Comparison of ENCODE assay signal across 23 mouse cellular contexts in the genomic region with DNA sequence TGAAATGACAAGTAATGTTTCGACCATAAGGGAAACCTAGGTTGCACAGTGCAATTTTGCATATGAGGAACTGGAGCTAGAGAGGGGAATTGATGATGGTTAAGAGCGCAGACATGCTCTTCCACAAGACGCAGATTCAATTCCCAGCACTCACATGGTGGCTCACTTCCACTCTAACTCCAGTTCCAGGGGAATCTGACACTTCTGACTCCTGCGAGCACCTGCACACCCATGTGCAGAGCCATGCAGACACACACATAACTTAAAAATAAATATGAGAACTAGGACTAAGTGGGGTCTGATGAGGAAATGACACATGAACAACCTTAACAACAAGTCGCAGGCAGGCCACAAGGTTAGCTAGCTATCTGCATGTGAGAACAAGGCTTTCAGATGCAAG. TPM values are rescaled to one million over a fixed set of nuclear protein-coding genes. Genes with fewer than 3 reads are reported as not detected.
DNase-seq lines count a peak whose midpoint lies in the region; ATAC-seq lines count a peak whose summit lies in the region.
"Had no signal": no experiment of that assay in that cellular context is flagged by ENCODE, and none has a peak within 500 bp of the region (broad histone marks: within the 10 kb centered on the region; RNA-seq: fewer than 3 reads in every experiment).

No protein-coding gene starts in this region.

- H3K27me3 ChIP-seq in midbrain, embryonic 11.5 days (ENCODE audit: control insufficient read depth, insufficient read depth, low read length) = no peaks in the 10 kb centered on the region
- H3K27me3 ChIP-seq in midbrain, embryonic 10.5 days (ENCODE audit: low read depth, poor library complexity, severe bottlenecking) = no peaks in the 10 kb centered on the region
- H3K27me3 ChIP-seq: embryonic facial prominence, embryonic 12.5 days; forebrain, embryonic 12.5 days; heart, embryonic 13.5 days; hindbrain, embryonic 12.5 days; Patski had no signal

- peak; percentile 35 for DNase-seq in midbrain, embryonic 11.5 days (ENCODE audit: low spot score, missing footprints)
- DNase-seq in midbrain, embryonic 10.5 days (ENCODE audit: low spot score) = no peak
- DNase-seq in B cell, adult 2 months = peak; percentile 21 to 25
- no peak for DNase-seq in embryo, embryonic 10.5 days (ENCODE audit: low spot score)
- DNase-seq in heart, adult 9 months (ENCODE audit: low spot score in 2 of 2) = no peak
- DNase-seq in ovary, postnatal 36 days (ENCODE audit: low spot score) = no peak
- DNase-seq: adrenal gland, postnatal 25 days; cerebellum, adult 18-20 months; cerebellum, adult 9-11 months; cerebellum, postnatal 36 days; embryo, embryonic 11 days; gastrocnemius, postnatal 14 days; heart, postnatal 36 days had no signal

- H3K4me3 ChIP-seq in midbrain, embryonic 11.5 days (ENCODE audit: low read depth, low read length) = no peak overlapping the region
- no peak overlapping the region for H3K4me3 ChIP-seq in midbrain, embryonic 10.5 days
- H3K4me3 ChIP-seq: embryonic facial prominence, embryonic 12.5 days; forebrain, embryonic 12.5 days; heart, embryonic 13.5 days; hindbrain, embryonic 12.5 days had no signal

- no peaks in the 10 kb centered on the region for H3K9me3 ChIP-seq in midbrain, embryonic 11.5 days (ENCODE audit: control insufficient read depth, low read length)
- H3K9me3 ChIP-seq in midbrain, embryonic 10.5 days (replicated peaks) = no peaks in the 10 kb centered on the region
- H3K9me3 ChIP-seq: embryonic facial prominence, embryonic 12.5 days; forebrain, embryonic 12.5 days; heart, embryonic 13.5 days; hindbrain, embryonic 12.5 days had no signal

- H3K36me3 ChIP-seq in midbrain, embryonic 11.5 days (ENCODE audit: control insufficient read depth, insufficient read depth, low read length) = no peaks in the 10 kb centered on the region
- H3K36me3 ChIP-seq in midbrain, embryonic 10.5 days = peaks cover 5% of the 10 kb centered on the region; the same call in 1 of the 2 replicates
- H3K36me3 ChIP-seq: embryonic facial prominence, embryonic 12.5 days; forebrain, embryonic 12.5 days; hindbrain, embryonic 12.5 days had no signal

- no peak overlapping the region for H3K4me2 ChIP-seq in midbrain, embryonic 11.5 days
- H3K4me2 ChIP-seq: embryonic facial prominence, embryonic 12.5 days; forebrain, embryonic 12.5 days; heart, embryonic 13.5 days; hindbrain, embryonic 12.5 days had no signal

- no peak for ATAC-seq in midbrain, embryonic 11.5 days (ENCODE audit: low FRiP score)
- peak; percentile 63 to 65 for ATAC-seq in hematopoietic stem cell, adult 5-6 weeks (replicated peaks in 1 of 2; ENCODE audit: insufficient read depth in 1 of 2, low FRiP score in 2 of 2, low TSS enrichment in 1 of 2, low read depth in 1 of 2, poor library complexity in 2 of 2, severe bottlenecking in 2 of 2)
- ATAC-seq in neutrophil, adult 5-6 weeks (ENCODE audit: extremely low read depth, insufficient number of reproducible peaks, low FRiP score, poor library complexity, severe bottlenecking) = peak; percentile 39; the same call in 1 of the 2 replicates
- ATAC-seq: activated CD4-positive, CD25-positive, alpha-beta regulatory T cell, adult 4 months; forebrain, embryonic 16.5 days; hindbrain, embryonic 16.5 days; Patski had no signal

- H3K4me1 ChIP-seq in midbrain, embryonic 11.5 days (ENCODE audit: control insufficient read depth, insufficient read depth, low read length) = peaks cover 2% of the 10 kb centered on the region; the same call in 1 of the 2 replicates
- peaks cover 20% of the 10 kb centered on the region for H3K4me1 ChIP-seq in midbrain, embryonic 10.5 days
- H3K4me1 ChIP-seq: hindbrain, embryonic 12.5 days had no signal

- H3K27ac ChIP-seq in midbrain, embryonic 11.5 days (ENCODE audit: low read depth, low read length) = no peak overlapping the region
- no peak overlapping the region for H3K27ac ChIP-seq in midbrain, embryonic 10.5 days (replicated peaks)
- H3K27ac ChIP-seq: embryonic facial prominence, embryonic 12.5 days; forebrain, embryonic 12.5 days; heart, embryonic 13.5 days; hindbrain, embryonic 12.5 days had no signal

- no peak overlapping the region for H3K9ac ChIP-seq in midbrain, embryonic 11.5 days (ENCODE audit: low read length)
- H3K9ac ChIP-seq: embryonic facial prominence, embryonic 12.5 days; forebrain, embryonic 12.5 days; heart, embryonic 13.5 days; hindbrain, embryonic 12.5 days had no signal

- WGBS in midbrain, embryonic 11.5 days = 92% methylated on average over 5 of the region's 5 CpGs
- 92% methylated on average over 5 of the region's 5 CpGs for WGBS in midbrain, embryonic 10.5 days

RNA-seq across cellular contexts. Expression of a gene that starts 15.5 kb away (rescaled TPM):
- polyA plus RNA-seq in midbrain, embryonic 11.5 days (2014; fragmentation: Nextera tagmentation; extraction: Ambion mirVana) = 7.4 and 8.7 TPM in 2 replicates
- 10.5 and 12.1 TPM in 2 replicates for polyA plus RNA-seq in midbrain, embryonic 10.5 days (2016; fragmentation: Nextera tagmentation; extraction: Ambion mirVana)
- 71.4 and 90.1 TPM in 2 replicates for total RNA-seq in hematopoietic stem cell, adult 5-6 weeks (2017)
- 2.0 and 3.6 TPM in 2 replicates for total RNA-seq in neutrophil, adult 5-6 weeks (2017)

Comparison
In these comparisons a context has a peak if more than half of its experiments do, and no peak if none do; other contexts are left out.
1. DNase-seq: peak in midbrain, embryonic 11.5 days (single experiment) and B cell, adult 2 months (2 of 2); none in midbrain, embryonic 10.5 days (single experiment), embryo, embryonic 10.5 days (single experiment), heart, adult 9 months (0 of 2) and ovary, postnatal 36 days (single experiment).
2. RNA of a gene that starts 15.5 kb away (total RNA-seq): 71.4 to 90.1 TPM in hematopoietic stem cell, adult 5-6 weeks; 2.0 to 3.6 TPM in neutrophil, adult 5-6 weeks; every median in the first group is over 10 times any median in the second.